Mouse (Mus musculus): Measurements from ENCODE around the gene Olfr480.

Gene Olfr480

DNA sequence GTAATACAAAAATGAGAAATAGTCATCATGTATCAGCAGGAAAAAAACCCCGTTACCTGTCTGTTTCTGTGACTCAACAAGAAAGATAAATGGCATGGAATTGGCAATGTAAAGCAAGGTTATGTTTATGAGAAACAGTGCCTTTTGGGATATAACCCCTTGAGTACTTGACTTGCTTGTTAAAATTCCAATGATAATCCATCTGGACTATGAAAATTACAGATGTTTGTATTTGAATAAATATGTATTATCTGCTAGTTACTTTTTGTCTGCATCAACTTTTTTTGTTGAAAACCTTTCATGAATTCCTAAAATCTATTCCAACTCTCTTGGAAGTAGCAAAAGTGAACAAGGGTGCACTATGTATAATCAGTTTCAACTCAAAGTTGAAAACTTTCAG is at the start of gene Olfr480:
TSS of gene Olfr480 (minus strand) at position 101 of the 400 bp plus-strand sequence.
- in situ Hi-C loops (cut with MboI, MseI), result loop anchor here in 1 of 2 experiments (25.0 kb wide), 1 partner anchor 1220 kb away; no protein-coding TSS in a partner anchor

DNA sequence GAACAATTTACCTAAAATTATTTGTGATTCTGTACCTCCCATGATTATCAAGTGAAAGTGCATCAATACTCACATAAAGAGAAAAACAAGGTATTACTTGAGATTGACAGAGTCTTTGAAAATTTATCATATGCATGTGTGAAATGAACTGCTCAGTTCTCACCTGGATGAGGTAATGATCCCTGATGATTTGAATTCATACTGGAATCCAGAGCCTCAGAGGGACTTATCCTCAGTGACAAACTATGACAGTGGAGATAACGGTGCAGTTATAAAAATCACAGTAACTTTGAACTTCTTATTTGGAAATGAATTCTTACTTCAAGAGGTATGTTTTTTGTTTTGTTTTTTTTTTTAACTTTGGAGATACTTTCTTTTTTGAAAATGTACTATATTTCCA is 33.4 kb upstream of the Olfr480 start, which contains the start of gene Olfr483:
TSS of gene Olfr483 (plus strand) at position 301 of the 400 bp plus-strand sequence.
- in situ Hi-C loops (cut with MboI, MseI), result no loop called here

DNA sequence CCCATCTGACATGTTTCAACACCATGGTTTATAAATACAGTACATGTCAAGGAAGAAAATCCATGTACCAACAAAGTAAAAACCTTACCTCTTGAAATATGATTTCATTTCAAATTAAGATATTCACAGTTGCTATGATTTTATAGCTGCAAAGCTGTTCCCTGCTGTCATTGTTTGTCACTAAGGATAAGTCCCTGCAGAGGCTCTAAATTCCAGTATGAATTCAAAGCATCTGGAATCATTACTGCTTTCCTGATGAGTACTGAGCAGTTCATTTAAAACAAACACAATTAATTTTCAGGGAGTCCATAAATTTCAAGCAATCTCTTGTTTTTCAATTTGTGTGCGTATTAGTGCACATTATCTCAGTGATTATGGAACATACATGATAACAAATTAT is 30.3 kb upstream of the Olfr480 start, which contains the start of gene Olfr482:
TSS of gene Olfr482 (minus strand) at position 101 of the 400 bp plus-strand sequence.
- in situ Hi-C loops (cut with MboI, MseI), result no loop called here

DNA sequence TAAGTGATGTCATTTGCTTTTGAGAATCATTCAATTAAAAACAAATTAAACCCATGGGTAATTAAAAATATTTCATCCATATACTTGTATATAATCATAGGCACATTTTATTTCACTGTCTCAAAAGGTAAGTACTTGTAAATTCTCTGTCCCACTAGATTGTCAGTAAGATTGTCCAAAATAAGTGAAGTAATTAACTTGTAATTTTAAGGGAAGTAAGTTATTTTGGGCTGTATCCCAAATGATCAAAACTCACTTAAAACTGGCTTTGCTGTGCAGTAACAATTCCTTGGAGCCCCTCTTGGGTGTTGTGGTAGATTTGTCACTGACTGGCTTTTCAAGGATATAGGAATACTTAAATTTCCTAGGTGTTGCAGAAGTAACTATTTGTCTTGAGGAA is 12.4 kb upstream of the Olfr480 start, which contains the start of gene Olfr481:
TSS of gene Olfr481 (plus strand) at position 301 of the 400 bp plus-strand sequence.
- in situ Hi-C loops (cut with MboI, MseI), result no loop called here

DNA sequence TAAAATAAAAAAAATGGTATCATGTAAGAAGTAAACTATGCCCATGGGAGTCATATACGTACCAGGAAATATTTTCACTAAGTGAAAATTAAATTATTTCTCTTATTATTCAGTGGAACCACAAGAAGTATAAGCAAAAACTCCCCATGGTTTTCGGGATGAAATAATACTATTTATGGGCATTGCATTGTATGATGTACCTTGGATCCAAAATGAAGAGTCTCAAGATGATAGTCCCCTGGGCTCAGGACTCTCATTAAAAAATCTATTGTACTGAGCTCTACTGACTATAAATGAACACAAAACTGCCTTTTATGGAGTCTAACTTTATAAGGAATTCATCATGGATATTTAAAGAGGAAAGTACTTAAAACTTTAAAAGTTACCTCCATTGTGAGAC is 16.8 kb downstream of the Olfr480 start, which contains the start of gene Olfr479:
TSS of gene Olfr479 (plus strand) at position 301 of the 400 bp plus-strand sequence.
- in situ Hi-C loops (cut with MboI, MseI), result loop anchor here in 1 of 2 experiments (25.0 kb wide), 1 partner anchor 1237 kb away; no protein-coding TSS in a partner anchor

GRCm38 (mm10) chr7:108033889-108034288 is 33.3 kb downstream of the Olfr480 start, which contains the start of gene Olfr478:
TSS of gene Olfr478 (minus strand) at chr7:108033989.
- in situ Hi-C loops (cut with MboI, MseI), result no loop called here
